Mouse (Mus musculus) ES-E14 (cell line): ENCODE results near the gene Slc16a6. TPM values are rescaled to one million over a fixed set of nuclear protein-coding genes. Genes with fewer than 3 reads are reported as not detected.

Source experiments
- DNase-seq: peaks from one replicate; pipeline ENCODE4 v3.0.0-alpha.2; 2013; ENCODE audit warnings: low read depth, low spot score
- H3K27ac ChIP-seq: 2 replicates; pipeline ENCODE4 v1.5.1; 2012; ENCODE audit warnings: low read depth, mild to moderate bottlenecking, low read length, moderate library complexity, mixed read lengths; ENCODE audit not compliant: poor library complexity, insufficient read depth, severe bottlenecking
- H3K36me3 ChIP-seq: 2 replicates; pipeline ENCODE4 v1.6.1; 2012; ENCODE audit warnings: mild to moderate bottlenecking, low read length, moderate library complexity, mixed read lengths; ENCODE audit not compliant: control insufficient read depth, poor library complexity, insufficient read depth, severe bottlenecking
- H3K4me1 ChIP-seq, 2 experiments: fragments of 150-350 bp in 1 of 2; sonication (generic) in 1 of 2; 2 replicates each; pipeline ENCODE4 v1.6.1; 2012; ENCODE audit warnings: low read length in 2 of 2, mild to moderate bottlenecking in 1 of 2, mixed read lengths in 1 of 2; ENCODE audit not compliant: control insufficient read depth in 2 of 2, insufficient read depth in 2 of 2, poor library complexity in 1 of 2
- H3K4me3 ChIP-seq, 2 experiments: fragments of 150-350 bp in 1 of 2; sonication (generic) in 1 of 2; 2 replicates each; pipeline ENCODE4 v1.5.1; 2012; ENCODE audit warnings: low read length in 2 of 2, low read depth in 1 of 2, mild to moderate bottlenecking in 1 of 2, mixed read lengths in 1 of 2; ENCODE audit not compliant: insufficient read depth in 1 of 2, poor library complexity in 1 of 2, severe bottlenecking in 1 of 2
- H3K9ac ChIP-seq: 2 replicates; pipeline ENCODE4 v1.6.1; 2012; ENCODE audit warnings: low read depth, mild to moderate bottlenecking, low read length, mixed read lengths; ENCODE audit not compliant: poor library complexity, insufficient read depth, severe bottlenecking
- H3K9me3 ChIP-seq: fragments of 150-350 bp; sonication (generic); 2 replicates; pipeline ENCODE4 v1.6.1; 2012; ENCODE audit warnings: low read depth, mild to moderate bottlenecking, low read length; ENCODE audit not compliant: control insufficient read depth, insufficient read depth
- CHD2 ChIP-seq: IDR thresholded peaks from 2 replicates; pipeline ENCODE4 v1.6.1; 2014; ENCODE audit warnings: mild to moderate bottlenecking, low read depth, low read length, inconsistent platforms
- HCFC1 ChIP-seq: IDR thresholded peaks from 2 replicates; pipeline ENCODE4 v1.6.1; 2012; ENCODE audit warnings: low read length, inconsistent platforms, borderline replicate concordance; ENCODE audit not compliant: insufficient read depth
- MAFK ChIP-seq: IDR thresholded peaks from 2 replicates; pipeline ENCODE4 v1.6.1; 2014; ENCODE audit warnings: mild to moderate bottlenecking, low read depth, low read length, inconsistent platforms; ENCODE audit not compliant: insufficient read depth
- ZC3H11A ChIP-seq: IDR thresholded peaks from 2 replicates; pipeline ENCODE4 v1.6.1; 2012; ENCODE audit warnings: low read depth, mild to moderate bottlenecking, inconsistent platforms, low read length, borderline replicate concordance
- ZNF384 ChIP-seq: IDR thresholded peaks from 2 replicates; pipeline ENCODE4 v1.6.1; 2012; ENCODE audit warnings: low read depth, low read length, inconsistent platforms
- in situ Hi-C, 2 experiments: fragments of 600-800 bp; cut with MboI; formaldehyde crosslinking; loops; one replicate each; pipeline ENCODE4 v1.15.1; 2025; ENCODE audit warnings: low sequenced_read_pairs in 2 of 2, inconsistent platforms in 1 of 2; ENCODE audit not compliant: unreplicated experiment in 2 of 2
- total RNA-seq: library from RNA; depleted of rRNA; stranded (reverse); fragments of 300-350 nt; gene quantifications from 2 replicates; pipeline ENCODE4 v1.2.3, GENCODE M21; 2012

The Slc16a6 gene
- total RNA-seq, 1 experiment: 26.8 TPM

DNA sequence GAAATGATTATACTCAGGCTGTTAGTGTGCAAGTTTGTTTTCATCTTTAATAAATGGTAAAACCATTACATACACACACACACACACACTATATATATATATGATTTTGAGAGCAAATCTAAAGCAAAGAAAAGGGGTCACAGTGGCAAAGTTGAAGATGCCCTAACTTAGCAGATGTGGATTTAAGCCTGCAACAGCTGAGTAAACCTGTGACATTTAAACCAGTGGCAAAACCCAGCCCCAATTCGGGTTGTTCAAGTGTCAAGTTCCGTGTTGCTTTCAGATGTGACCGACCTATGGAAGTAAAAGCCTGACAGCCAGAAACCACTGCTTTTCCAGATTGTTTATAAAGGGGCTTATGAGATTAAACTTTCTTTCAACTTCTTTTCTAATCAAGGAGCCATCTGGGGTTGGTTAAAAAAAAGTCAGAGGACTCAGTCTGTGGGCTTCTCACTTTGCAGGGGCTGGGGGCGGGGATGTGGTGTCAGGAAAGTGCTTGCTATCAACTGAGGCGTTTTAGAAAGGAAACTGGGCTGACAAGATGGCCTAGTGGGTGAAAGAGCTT lies 31.1 kb downstream of the Slc16a6 start:
- TF ChIP-seq CHD2: no peak
- TF ChIP-seq MAFK: no peak
- TF ChIP-seq ZNF384: no peak
- TF ChIP-seq ZC3H11A: no peak
- no peak for TF ChIP-seq HCFC1
- Histone ChIP-seq H3K9me3 (no peaks in the 10 kb centered on the region), H3K4me1 (no peaks in the 10 kb centered on the region), H3K36me3 (peaks cover 5% of the 10 kb centered on the region; the same call in 1 of the 2 replicates), H3K27ac (no peak overlapping the region), H3K9ac (no peak overlapping the region), H3K4me3 (no peak overlapping the region)
- no peak for DNase-seq
- in situ Hi-C loops: loop anchor here (5.0 to 25.0 kb wide), 4 partner anchors 145 to 420 kb away; no protein-coding TSS in a partner anchor

DNA sequence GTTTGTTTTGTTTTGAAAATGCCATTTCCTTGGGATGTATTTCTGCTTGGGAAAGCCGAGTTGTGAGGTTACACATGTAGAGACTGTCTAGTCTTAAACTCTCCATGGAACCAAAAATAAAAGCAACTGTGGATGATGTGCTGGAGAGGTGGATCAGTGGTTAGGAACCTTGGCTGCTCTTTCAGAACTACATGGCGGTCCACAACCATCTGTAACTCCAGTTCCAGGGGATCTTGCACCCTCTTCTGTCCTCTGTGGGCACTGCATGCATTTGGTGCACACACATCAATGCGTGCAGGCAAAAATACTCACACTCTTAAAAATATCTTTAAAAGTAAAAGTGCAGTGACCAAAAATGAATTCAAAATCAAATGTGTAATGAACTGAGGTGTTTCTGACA lies 32.3 kb downstream of the Slc16a6 start:
- no peak overlapping the region for H3K9ac ChIP-seq
- in situ Hi-C loops: loop anchor here (5.0 to 25.0 kb wide), 4 partner anchors 146 to 421 kb away; no protein-coding TSS in a partner anchor
- H3K9me3 ChIP-seq: no peaks in the 10 kb centered on the region
- no peak overlapping the region for H3K4me3 ChIP-seq
- no peak for DNase-seq
- H3K27ac ChIP-seq: no peak overlapping the region
- no peaks in the 10 kb centered on the region for H3K4me1 ChIP-seq
- H3K36me3 ChIP-seq: peaks cover 5% of the 10 kb centered on the region; the same call in 1 of the 2 replicates
- no peak for TF ChIP-seq HCFC1
- TF ChIP-seq ZC3H11A: peak; percentile 89; the same call in 1 of the 2 replicates

DNA sequence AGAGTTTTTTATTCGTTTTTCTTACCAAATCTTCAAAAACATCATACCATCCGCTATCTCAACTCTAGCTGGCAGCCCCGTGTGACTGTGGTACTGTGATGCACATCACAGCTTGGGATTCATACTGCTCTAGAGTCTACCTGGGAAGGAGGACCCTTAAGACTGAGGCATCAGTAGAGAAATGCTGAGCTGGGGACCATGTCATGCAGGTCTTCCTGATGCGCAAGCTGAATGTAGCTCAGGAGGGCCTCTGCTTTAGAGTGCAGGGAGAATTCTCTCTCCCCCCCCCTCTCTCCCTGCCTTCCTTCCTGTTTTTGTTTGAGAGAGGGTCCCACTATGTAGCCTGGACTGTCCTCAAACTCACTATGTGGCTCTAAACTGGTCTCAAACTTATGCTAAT lies 32.8 kb downstream of the Slc16a6 start:
- Histone ChIP-seq H3K9me3 (no peaks in the 10 kb centered on the region), H3K4me1 (no peaks in the 10 kb centered on the region), H3K27ac (no peak overlapping the region), H3K36me3 (peaks cover 5% of the 10 kb centered on the region; the same call in 1 of the 2 replicates), H3K4me3 (no peak overlapping the region), H3K9ac (no peak overlapping the region)
- in situ Hi-C loops: loop anchor here (5.0 to 25.0 kb wide), 4 partner anchors 147 to 422 kb away; no protein-coding TSS in a partner anchor
- no peak for DNase-seq
- TF ChIP-seq ZNF384: no peak
- TF ChIP-seq ZC3H11A: no peak
- TF ChIP-seq MAFK: no peak

DNA sequence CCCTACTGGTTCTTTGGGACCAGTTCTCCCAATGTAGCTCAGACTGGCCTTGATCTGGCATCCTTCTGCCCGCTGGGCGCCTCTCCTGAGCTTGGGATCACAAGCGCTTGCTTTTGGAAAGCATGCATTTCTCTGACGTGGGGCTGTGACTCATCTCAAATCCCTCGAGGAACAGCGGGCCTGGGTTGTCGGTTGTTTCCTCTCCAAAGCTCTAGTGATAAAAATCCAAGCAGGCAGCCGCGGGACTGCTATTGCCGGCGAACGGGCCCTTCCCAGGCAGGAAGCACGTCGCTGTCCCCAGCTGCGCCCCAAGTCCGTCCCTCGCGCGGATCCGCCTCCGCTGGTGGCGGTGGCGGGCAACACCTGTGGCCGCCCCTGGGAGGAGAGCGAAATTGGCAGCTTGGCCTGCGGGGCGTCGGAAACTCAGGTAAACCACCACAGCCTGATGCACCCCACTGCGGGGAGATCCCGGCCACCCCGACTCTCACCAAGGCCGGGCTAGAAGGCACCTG lies 33.5 kb downstream of the Slc16a6 start:
- in situ Hi-C loops: loop anchor here (5.0 to 25.0 kb wide), 5 partner anchors 115 to 422 kb away; no protein-coding TSS in a partner anchor
- no peaks in the 10 kb centered on the region for H3K9me3 ChIP-seq
- H3K36me3 ChIP-seq: peaks cover 10% of the 10 kb centered on the region; the same call in 1 of the 2 replicates
- H3K4me1 ChIP-seq: no peaks in the 10 kb centered on the region
- H3K9ac ChIP-seq: peak overlapping the region; percentile 69
- H3K27ac ChIP-seq: no peak overlapping the region
- no peak for DNase-seq
- peak overlapping the region; percentile 46 to 61 for H3K4me3 ChIP-seq
- TF ChIP-seq ZNF384: no peak
- TF ChIP-seq CHD2: no peak
- no peak for TF ChIP-seq MAFK
- TF ChIP-seq ZC3H11A: no peak
- TF ChIP-seq HCFC1: no peak

DNA sequence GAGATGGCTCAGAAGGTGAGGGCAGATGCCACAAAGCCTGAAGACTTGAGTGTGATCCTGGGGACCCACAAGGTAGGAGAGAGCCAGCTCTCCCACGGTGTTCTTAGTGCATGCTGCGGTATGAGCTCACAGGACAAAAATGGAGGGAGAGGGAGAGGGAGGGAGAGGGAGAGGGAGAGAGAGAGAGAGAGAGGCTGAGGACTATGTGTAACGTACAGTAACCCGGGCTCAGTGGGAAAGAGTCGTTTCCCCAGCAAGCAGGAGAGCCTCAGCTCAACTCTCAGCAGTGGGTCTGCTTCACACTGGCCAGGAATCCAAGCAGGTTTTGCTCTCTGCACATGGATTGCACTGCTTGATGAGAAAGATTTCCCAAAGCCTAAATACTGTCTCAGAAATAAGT lies 34.2 kb downstream of the Slc16a6 start:
- H3K4me3 ChIP-seq: no peak overlapping the region
- no peaks in the 10 kb centered on the region for H3K9me3 ChIP-seq
- in situ Hi-C loops: loop anchor here (10.0 to 25.0 kb wide), 2 partner anchors 114 to 423 kb away; no protein-coding TSS in a partner anchor
- H3K4me1 ChIP-seq: no peaks in the 10 kb centered on the region
- no peak overlapping the region for H3K27ac ChIP-seq
- H3K36me3 ChIP-seq: peaks cover 10% of the 10 kb centered on the region; the same call in 1 of the 2 replicates
- TF ChIP-seq MAFK: no peak
- no peak for TF ChIP-seq ZC3H11A
- H3K9ac ChIP-seq: no peak overlapping the region
- DNase-seq: no peak
